ENCODE assay signal across 8 mouse cellular contexts in genomic region chr12:112329701-112330301, GRCm38 (mm10).
DNase-seq lines count a peak whose midpoint lies in the region; ATAC-seq and TF ChIP-seq lines count a peak whose summit lies in the region.

No protein-coding gene starts in this region.

- H3K4me1 ChIP-seq in heart, embryonic 12.5 days (replicated peaks) = peaks cover 17% of the 10 kb centered on the region
- peaks cover 31% of the 10 kb centered on the region for H3K4me1 ChIP-seq in neural tube, embryonic 14.5 days (ENCODE audit: control insufficient read depth, insufficient read depth, low read length)
- peaks cover 10% of the 10 kb centered on the region; the same call in 1 of the 2 replicates for H3K4me1 ChIP-seq in kidney, adult 2 months (ENCODE audit: control insufficient read depth, insufficient read depth, low read length)

- intact Hi-C loops in heart, postnatal 36 days (cut with DNase I) = loop anchor here (5.0 kb wide), 1 partner anchor 122 kb away; no protein-coding TSS in a partner anchor

- no peak overlapping the region for H3K9ac ChIP-seq in heart, embryonic 12.5 days
- 0 out of 2 replicates have a peak overlapping the region, but pooled peaks have one; percentile 22 for H3K9ac ChIP-seq in neural tube, embryonic 14.5 days (replicated peaks; ENCODE audit: low read depth, low read length)

- peaks cover 37% of the 10 kb centered on the region for H3K27me3 ChIP-seq in heart, embryonic 12.5 days (replicated peaks)
- no peaks in the 10 kb centered on the region for H3K27me3 ChIP-seq in neural tube, embryonic 14.5 days (ENCODE audit: control insufficient read depth, insufficient read depth, low read length)
- H3K27me3 ChIP-seq in kidney, adult 2 months (replicated peaks; ENCODE audit: control insufficient read depth, insufficient read depth, low read length) = no peaks in the 10 kb centered on the region

- peak overlapping the region; percentile 43; the same call in 1 of the 2 replicates for H3K4me2 ChIP-seq in heart, embryonic 12.5 days
- H3K4me2 ChIP-seq in neural tube, embryonic 14.5 days (ENCODE audit: low read depth, low read length) = peak overlapping the region; percentile 9; the same call in 1 of the 2 replicates

- WGBS in heart, embryonic 12.5 days = 20% methylated on average over 18 of the region's 18 CpGs
- 8% methylated on average over 18 of the region's 18 CpGs for WGBS in neural tube, embryonic 14.5 days
- 47% methylated on average over 18 of the region's 18 CpGs for WGBS in kidney, adult 2 months

- H3K9me3 ChIP-seq in heart, embryonic 12.5 days (replicated peaks) = no peaks in the 10 kb centered on the region
- H3K9me3 ChIP-seq in neural tube, embryonic 14.5 days (ENCODE audit: control insufficient read depth, low read length) = no peaks in the 10 kb centered on the region

- H3K4me3 ChIP-seq in heart, embryonic 12.5 days = no peak overlapping the region
- no peak overlapping the region for H3K4me3 ChIP-seq in neural tube, embryonic 14.5 days (ENCODE audit: low read depth, low read length)
- H3K4me3 ChIP-seq in kidney, adult 2 months (ENCODE audit: insufficient read depth, low read depth, low read length) = no peak overlapping the region

- no peaks in the 10 kb centered on the region for H3K36me3 ChIP-seq in heart, embryonic 12.5 days
- H3K36me3 ChIP-seq in neural tube, embryonic 14.5 days (ENCODE audit: control insufficient read depth, insufficient read depth, low read length) = no peaks in the 10 kb centered on the region
- H3K36me3 ChIP-seq in kidney, adult 2 months (ENCODE audit: control insufficient read depth, insufficient read depth, low read length) = no peaks in the 10 kb centered on the region

- H3K27ac ChIP-seq in heart, embryonic 12.5 days (ENCODE audit: poor library complexity, severe bottlenecking) = no peak overlapping the region
- H3K27ac ChIP-seq in neural tube, embryonic 14.5 days (ENCODE audit: low read depth, low read length) = peak overlapping the region; percentile 77
- H3K27ac ChIP-seq in kidney, adult 2 months (ENCODE audit: insufficient read depth, low read depth, low read length) = no peak overlapping the region

- DNase-seq in heart, postnatal 36 days = no peak
- DNase-seq in forelimb bud, embryonic 11.5 days (ENCODE audit: low read depth, low spot score) = peak; percentile 57
- peak; percentile 68 to 73 for DNase-seq in left cerebral cortex, adult 18-20 months (ENCODE audit: low spot score in 2 of 2)
- DNase-seq in kidney, adult 2 months = no peak
- no peak for DNase-seq in gastrocnemius, adult 8-10 months (ENCODE audit: low spot score in 2 of 2)
- no peak for DNase-seq in lung, postnatal 14 days

- ATAC-seq in heart, embryonic 12.5 days (ENCODE audit: insufficient number of reproducible peaks, low FRiP score) = no peak
- ATAC-seq in neural tube, embryonic 14.5 days (ENCODE audit: low read depth) = peak; percentile 26; the same call in 1 of the 2 replicates

- TF ChIP-seq POLR2A in kidney, adult 2 months (IDR thresholded peaks at IDR 0.05; ENCODE audit: low read depth, low read length) = no peak

- TF ChIP-seq CTCF in kidney, adult 2 months (conservative IDR thresholded peaks at IDR 0.05; ENCODE audit: insufficient read depth, insufficient read length, low read depth, low read length) = no peak

Comparison
In these comparisons a context has a peak if more than half of its experiments do, and no peak if none do; other contexts are left out.
1. DNase-seq: peak in forelimb bud, embryonic 11.5 days (single experiment) and left cerebral cortex, adult 18-20 months (2 of 2); none in heart, postnatal 36 days (0 of 2), kidney, adult 2 months (single experiment), gastrocnemius, adult 8-10 months (0 of 2) and lung, postnatal 14 days (single experiment).